Mouse (Mus musculus): ENCODE results near the gene Gm9837.
A peak's percentile ranks its signal among the peaks of the same experiment; 100 is the strongest.

Gm9837 gene

GRCm38 (mm10) chr11:53469968-53470695 is at the start of gene Gm9837:
Gene Gm9837, minus strand, starts transcription at chr11:53470479.
- DNase-seq (ENCODE audit: low spot score) = peak; percentile 72

DNA sequence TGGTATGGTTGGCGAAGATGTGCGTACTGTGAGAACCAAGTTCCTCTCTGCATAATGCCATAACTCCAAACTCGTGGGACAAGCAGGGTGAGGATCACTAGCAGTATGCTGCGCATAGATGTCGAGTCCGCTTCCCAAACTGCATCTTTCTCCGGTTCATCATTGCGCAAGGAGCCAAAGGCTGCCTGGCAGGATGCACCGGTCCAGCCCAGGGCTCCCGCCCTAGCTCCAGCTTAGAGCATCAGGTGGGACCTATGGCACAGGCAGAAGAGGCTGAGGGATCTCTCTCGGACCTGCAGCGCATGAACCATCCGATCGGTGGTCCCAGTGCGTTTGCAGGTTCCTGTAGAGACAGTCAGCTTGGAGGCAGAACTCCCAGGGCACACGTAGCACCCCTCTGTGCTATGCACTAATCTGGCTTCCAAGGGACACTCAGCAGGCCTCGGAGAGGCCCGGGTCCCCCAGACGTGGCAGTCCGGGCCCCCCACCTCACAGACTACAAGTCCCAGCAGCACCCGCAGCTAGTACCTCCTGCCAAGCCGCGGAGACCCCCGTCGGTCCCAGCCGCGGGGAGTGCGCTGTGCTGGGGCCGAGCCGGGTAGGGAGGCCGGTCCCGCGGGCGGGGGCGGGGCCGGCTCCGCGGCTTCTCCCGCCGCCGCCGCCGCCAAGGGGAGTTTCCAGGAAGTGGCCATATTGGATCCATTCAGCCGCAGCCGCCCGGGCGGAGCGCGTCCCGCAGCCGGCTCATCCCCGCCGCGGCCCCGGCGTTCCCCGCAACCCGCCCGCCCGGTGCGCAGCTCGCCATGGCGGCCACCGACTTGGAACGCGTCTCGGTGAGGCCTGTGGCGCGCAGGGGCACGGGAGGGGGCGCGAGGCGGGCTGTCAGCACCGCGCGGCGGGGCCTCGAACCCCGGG is 49.2 kb upstream of the Gm9837 start, which contains the start of gene Sept8:
Sept8 (plus strand) TSS at position 51 of the 915 bp plus-strand sequence.
- peak; percentile 39 for DNase-seq (ENCODE audit: low spot score)

GRCm38 (mm10) chr11:53518759-53519158 is 48.5 kb upstream of the Gm9837 start:
- DNase-seq (ENCODE audit: low spot score) = no peak

DNA sequence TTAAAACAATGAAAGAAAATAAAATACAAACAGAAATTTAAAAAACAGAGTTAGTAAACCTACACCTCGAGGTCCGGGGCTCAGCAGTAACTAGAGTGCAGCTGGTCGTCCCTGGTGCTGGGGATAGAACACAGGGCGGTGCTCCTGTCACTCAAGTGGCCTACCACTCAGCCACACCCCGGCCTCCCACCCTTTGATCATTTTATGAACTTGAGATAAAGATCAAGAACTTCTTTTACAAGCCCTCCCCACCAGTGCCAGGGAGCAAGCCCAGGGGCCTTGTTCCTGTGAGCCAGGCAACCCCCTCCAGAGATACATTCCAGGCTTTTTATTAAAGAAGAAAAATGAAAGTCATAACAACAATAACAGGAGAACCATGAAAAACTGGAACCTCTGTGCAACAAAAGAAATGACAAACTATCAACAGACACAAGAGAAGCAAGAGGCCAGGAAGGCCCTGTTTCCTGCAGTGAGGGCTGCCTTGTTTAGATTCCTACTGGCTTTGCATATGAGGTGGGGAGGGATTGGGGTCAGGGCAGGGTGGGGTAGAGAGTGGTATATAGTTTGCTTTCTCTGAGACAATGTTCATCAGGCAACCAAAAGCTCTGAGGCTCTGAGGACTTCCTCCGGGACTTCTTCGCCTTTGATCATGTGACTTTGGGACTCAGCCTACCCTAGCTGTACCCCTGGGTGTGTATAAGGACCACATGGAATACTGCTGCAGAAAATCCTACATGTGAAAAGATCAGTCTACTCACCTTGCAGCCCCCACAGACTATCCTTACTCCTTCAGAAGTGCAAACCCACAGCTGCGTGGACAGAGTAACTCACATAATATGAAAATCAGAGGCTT is 46.7 kb upstream of the Gm9837 start:
- DNase-seq (ENCODE audit: low spot score) = no peak

DNA sequence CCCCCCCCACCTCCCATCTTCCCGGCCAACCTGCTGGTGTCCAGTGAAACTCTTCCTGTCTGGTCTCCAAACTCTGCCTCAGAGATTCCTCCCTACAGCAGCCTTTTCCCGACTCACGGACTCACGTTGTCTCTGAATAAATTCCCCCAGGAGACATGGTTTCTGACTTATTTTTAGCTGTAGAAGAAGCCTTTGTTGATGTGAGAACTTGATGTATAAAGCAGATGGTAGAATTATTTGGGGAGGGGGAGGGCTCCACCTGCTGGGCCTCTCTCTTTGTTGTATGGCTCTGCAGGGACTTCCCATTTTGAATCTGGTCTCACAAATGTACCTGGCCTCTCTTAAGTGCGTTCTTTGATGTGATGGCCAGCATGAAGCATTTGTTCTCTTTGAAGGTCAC is 40.1 kb upstream of the Gm9837 start:
- no peak for DNase-seq (ENCODE audit: low spot score)

- no peak for DNase-seq (ENCODE audit: low spot score)
Measured at GRCm38 (mm10) chr11:53508591-53508990, 38.3 kb upstream of the Gm9837 start.

DNA sequence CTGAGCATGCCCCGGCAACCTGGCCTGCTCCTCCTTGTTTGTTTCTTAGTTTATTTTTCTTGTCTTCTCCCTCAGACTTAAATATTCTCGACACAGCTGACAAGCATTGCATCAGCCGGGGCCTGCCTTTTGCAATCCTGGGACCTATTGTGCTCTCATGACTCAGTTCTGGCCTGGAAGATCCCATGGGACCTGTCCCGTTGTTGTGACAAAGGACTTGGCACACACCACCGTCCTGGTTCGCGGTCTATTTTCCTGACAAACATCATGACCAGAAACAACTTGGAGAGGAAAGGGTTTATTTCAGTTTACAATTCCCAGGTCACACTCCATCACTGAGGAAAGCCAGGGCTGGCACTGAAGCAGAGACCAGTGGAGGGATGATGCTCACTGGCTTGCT is 37.9 kb upstream of the Gm9837 start:
- DNase-seq (ENCODE audit: low spot score) = no peak

DNA sequence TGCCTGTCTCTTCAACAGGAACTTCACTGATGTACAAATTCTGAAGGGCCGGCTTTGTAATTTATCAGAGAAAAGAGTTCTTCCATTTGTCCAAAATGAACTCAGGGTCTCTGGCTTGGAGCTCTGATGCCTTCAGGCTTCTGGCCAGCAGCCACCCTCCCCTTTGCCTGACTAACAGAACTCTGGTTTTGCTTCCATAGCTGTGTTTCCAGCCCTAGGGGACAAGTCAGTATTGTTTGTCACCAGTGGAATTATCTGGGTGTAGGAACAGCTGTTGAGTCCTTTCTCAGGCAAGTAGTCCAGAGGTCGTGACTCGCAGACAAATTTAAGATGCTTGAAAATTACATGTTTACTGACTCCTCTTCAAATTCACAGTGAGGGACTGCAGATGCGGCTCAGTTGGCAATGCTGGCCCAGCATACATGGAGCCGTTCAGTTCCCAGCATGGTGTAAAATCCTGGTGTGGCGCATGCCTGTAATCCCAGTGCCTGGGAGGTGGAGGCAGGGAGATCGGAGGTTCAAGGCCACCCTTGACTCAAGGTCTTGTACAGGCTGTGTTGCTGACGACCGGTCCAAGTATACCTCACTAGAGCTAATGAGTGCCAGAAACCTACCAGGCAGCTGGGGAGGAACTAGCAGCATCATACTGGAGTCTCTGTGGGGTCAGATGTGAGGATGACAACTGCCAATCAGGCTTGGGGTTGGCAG is 37.0 kb upstream of the Gm9837 start:
- DNase-seq (ENCODE audit: low spot score) = no peak

GRCm38 (mm10) chr11:53505026-53505663 is 34.9 kb upstream of the Gm9837 start:
- DNase-seq (ENCODE audit: low spot score) = no peak

DNA sequence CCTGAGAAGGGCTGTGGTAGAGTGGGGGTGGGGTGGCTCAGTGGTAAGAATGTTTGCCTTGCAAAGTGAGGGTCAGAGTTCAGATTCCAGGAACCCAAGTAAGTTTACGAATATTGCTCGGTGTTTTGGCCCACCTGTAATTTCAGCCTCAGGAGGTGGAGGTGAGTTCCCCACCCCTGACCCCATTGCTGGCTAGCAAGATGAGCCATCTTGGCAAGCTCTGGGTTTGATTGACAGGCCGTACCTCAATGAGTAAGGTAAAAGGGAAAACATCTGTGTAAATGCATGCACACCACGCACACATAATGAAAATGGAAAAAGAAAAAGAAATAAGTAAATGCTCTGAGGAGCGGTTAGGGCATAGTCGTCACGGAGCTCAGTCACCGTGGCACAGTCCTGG is 34.1 kb upstream of the Gm9837 start:
- no peak for DNase-seq (ENCODE audit: low spot score)

GRCm38 (mm10) chr11:53503738-53504137 is 33.5 kb upstream of the Gm9837 start:
- DNase-seq (ENCODE audit: low spot score) = no peak

DNA sequence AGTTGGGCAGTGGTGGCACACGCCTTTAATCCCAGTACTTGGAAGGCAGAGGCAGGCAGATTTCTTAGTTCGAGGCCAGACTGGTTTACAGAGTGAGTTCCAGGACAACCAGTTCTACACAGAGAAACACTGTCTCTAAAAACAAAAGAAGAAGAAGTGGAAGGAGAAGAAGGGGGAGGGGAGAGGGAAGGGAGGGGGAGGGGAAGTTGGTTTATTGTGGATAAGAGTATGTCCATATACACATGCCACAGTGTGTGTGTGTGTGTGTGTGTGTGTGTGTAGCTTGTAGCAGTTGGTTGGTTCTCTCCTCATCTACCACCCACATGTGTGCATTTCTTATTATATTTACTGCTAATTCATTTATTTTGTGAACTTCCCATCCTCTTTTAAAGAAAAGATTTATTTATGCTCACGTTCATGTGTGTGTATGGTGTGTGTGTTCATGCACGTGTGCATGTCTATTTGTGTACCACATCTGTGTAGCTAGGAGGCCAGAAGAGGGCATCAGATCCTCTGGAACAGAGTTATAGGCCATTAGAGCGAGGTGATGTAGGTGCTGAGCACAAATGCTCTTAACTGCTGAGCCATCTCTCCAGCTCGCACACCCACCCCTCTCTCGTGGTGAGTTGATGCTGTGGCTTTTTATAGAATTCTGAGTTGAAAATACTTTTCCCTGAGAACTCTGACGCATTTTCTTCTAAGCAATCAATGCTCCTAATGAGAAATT is 31.9 kb upstream of the Gm9837 start:
- DNase-seq (ENCODE audit: low spot score) = no peak

- DNase-seq (ENCODE audit: low spot score) = no peak
Measured at GRCm38 (mm10) chr11:53500569-53500968, 30.3 kb upstream of the Gm9837 start.

DNA sequence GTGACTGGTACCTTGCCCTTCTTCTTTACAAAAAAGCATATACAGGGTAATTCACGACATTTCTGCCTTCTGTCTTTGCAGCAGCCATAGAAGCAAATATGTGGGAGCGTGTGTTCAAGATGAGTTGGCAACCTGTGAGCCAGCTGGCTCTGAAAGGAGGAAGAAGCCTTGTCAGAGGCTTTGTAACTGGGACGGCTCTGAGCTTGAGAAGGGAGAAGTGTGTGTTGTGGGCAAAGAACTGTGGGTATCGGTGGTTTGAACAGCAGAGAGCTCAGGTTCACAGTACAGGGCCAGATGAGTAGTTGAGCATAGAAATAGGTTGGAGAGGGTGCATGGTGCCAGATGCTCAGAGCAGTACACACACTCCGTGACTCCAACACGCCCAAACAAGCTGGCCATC is 26.7 kb upstream of the Gm9837 start:
- no peak for DNase-seq (ENCODE audit: low spot score)

DNA sequence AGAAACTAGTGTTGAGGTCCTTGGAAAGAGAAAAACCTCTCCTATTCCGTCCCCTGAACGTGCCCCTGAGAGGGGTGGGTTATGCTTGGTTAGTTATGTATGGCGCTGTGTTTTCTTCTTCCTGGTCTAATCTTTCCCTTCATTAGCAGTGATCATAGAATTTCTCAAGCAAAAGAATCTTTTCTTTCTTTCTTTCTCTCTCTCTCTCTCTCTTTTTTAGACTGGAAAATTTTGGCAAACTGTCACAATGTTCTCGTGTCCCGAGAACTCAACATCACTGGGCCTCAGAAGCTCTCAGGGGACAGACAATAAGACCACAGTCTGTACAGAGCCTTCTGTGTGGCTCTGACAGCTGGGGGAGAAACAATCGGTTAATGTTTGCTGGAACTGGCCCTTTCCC is 25.1 kb upstream of the Gm9837 start:
- no peak for DNase-seq (ENCODE audit: low spot score)

DNA sequence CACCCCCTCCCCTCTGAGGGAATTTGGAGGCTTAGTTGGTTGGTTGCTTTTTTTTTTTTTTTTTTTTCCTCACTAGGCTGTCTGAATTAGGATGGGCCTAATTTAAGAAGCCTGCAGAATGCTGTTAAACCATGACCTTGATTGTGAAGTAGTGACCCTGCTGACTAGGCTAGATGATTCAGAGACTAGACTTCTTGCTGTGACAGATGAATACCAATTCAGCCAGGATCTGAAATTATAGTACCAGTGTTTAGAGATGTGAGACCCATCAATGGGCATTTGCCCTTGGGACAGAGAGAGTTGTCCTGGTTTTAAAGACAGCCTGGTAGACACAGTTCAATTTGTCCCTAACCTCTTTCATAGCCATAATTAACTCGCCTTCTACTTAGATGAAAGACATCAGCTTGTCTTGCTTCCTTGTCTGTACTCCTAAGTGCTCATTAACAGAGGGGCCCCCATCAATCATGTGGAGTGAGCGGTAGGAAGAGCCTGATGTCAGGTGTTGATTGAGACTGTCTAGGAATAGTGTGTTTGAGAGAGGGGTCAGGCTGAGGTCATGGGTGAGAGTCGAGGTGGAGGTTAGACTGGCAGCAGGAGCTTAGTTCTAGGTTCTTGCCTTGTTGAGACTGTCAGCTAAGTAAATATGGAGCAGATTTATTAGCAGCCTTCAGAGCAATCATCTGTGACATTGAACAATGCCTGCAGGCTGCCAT is 23.1 kb upstream of the Gm9837 start:
- DNase-seq (ENCODE audit: low spot score) = no peak

DNA sequence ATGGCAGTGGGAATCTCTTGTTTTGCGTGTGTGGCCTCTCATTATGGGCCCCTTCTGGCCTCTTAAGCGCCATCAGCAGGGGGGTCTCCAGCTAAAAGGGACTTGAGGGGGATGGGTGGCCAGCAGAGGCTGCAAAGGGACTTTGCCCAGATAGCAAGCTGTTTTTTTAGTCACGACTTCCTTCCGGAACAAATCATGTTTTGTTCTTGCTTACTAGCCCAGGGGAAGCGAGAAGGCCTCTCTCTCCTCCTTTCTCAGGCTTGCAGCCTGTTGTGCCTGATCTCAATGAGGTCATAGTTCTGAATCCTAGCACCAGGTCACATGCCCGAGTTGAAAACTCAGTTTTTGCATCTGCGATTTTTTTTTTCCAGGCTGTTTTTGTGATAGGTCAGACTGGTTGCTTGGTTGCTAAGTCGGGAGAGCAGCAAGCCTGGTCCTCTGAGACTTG is 21.7 kb upstream of the Gm9837 start:
- DNase-seq (ENCODE audit: low spot score) = no peak

GRCm38 (mm10) chr11:53489421-53489820 is 19.1 kb upstream of the Gm9837 start:
- DNase-seq (ENCODE audit: low spot score) = no peak

- DNase-seq (ENCODE audit: low spot score) = no peak
Measured at GRCm38 (mm10) chr11:53489007-53489406, 18.7 kb upstream of the Gm9837 start.
